Mouse (Mus musculus) spleen, adult 2 months (tissue): ENCODE data around the gene Iqschfp.

Source experiments
- CTCF ChIP-seq: fragments of 200-500 bp; IDR thresholded peaks from 2 replicates; pipeline ENCODE4 v1.5.1; 2011; ENCODE audit warnings: mild to moderate bottlenecking, inconsistent platforms; ENCODE audit not compliant: insufficient read depth, insufficient read length, insufficient replicate concordance; ENCODE audit errors: extremely low read depth
- POLR2A ChIP-seq: fragments of 200-500 bp; IDR thresholded peaks from 2 replicates; pipeline ENCODE4 v1.6.1; 2011; ENCODE audit warnings: low read depth, low read length, inconsistent platforms

- no peak for TF ChIP-seq CTCF
- TF ChIP-seq POLR2A: no peak
Observed at GRCm38 (mm10) chr3:68583771-68584511, 691.9 kb downstream of the Iqschfp start.
